Mouse (Mus musculus) CH12.LX (cell line): ENCODE measurements around the gene Fbxo6. TPM values are rescaled to one million over a fixed set of nuclear protein-coding genes. Genes with fewer than 3 reads are reported as not detected.

ENCODE experiments used
- DNase-seq: peaks from one replicate; pipeline ENCODE4 v3.0.0-alpha.2; 2013; ENCODE audit errors: extremely low read depth
- H3K27ac ChIP-seq: 2 replicates; pipeline ENCODE4 v1.5.1; 2012; ENCODE audit warnings: low read depth, mild to moderate bottlenecking, control low read depth, moderate library complexity; ENCODE audit not compliant: insufficient read depth
- H3K27me3 ChIP-seq: replicated peaks from 2 replicates; pipeline ENCODE3; 2012; ENCODE audit warnings: inconsistent platforms
- H3K36me3 ChIP-seq, 2 experiments: replicated peaks in 1 of 2; 2 replicates each; pipeline versions ENCODE3 to v1.6.1; 2012; ENCODE audit warnings: inconsistent platforms in 1 of 2, low read length in 1 of 2, mild to moderate bottlenecking in 1 of 2, mixed read lengths in 1 of 2, moderate library complexity in 1 of 2; ENCODE audit not compliant: control insufficient read depth in 1 of 2, insufficient read depth in 1 of 2
- H3K4me1 ChIP-seq, 2 experiments: 2 replicates each; pipeline ENCODE4 v1.6.1; 2012; ENCODE audit warnings: inconsistent platforms in 1 of 2, moderate library complexity in 1 of 2; ENCODE audit not compliant: insufficient read depth in 2 of 2, control insufficient read depth in 1 of 2
- H3K4me2 ChIP-seq: 2 replicates; pipeline ENCODE4 v1.6.1; 2012; ENCODE audit warnings: low read depth, mild to moderate bottlenecking, control low read depth; ENCODE audit not compliant: poor library complexity, insufficient read depth, severe bottlenecking
- H3K4me3 ChIP-seq, 3 experiments: fragments of 150-350 bp in 1 of 3; sonication (generic) in 1 of 3; replicated peaks in 1 of 3; 2 replicates each; pipeline versions ENCODE3 to v1.5.1; 2011 to 2012; ENCODE audit warnings: low read depth in 2 of 3, low read length in 2 of 3, mild to moderate bottlenecking in 2 of 3, moderate library complexity in 2 of 3, control low read depth in 1 of 3, improper control_type of control experiment in 1 of 3, inconsistent platforms in 1 of 3, mixed read lengths in 1 of 3; ENCODE audit not compliant: poor library complexity in 1 of 3
- H3K79me2 ChIP-seq: replicated peaks from 2 replicates; pipeline ENCODE4 v1.6.1; 2012; ENCODE audit warnings: mild to moderate bottlenecking, moderate library complexity; ENCODE audit not compliant: control insufficient read depth, poor library complexity, insufficient read depth, severe bottlenecking; ENCODE audit errors: extremely low read depth
- H3K9ac ChIP-seq: 2 replicates; pipeline ENCODE4 v1.6.1; 2012; ENCODE audit warnings: low read depth, mild to moderate bottlenecking, control low read depth, moderate library complexity; ENCODE audit not compliant: insufficient read depth
- H3K9me3 ChIP-seq: replicated peaks from 2 replicates; pipeline ENCODE3; 2012; ENCODE audit warnings: low read length, inconsistent platforms, mixed read lengths
- E2F4 ChIP-seq: IDR thresholded peaks from 2 replicates; pipeline ENCODE4 v1.6.1; 2011; ENCODE audit warnings: low read depth, low read length, improper control_type of control experiment; ENCODE audit not compliant: insufficient replicate concordance
- ELF1 ChIP-seq: IDR thresholded peaks from 2 replicates; pipeline ENCODE4 v1.6.1; 2014; ENCODE audit warnings: low read depth, mild to moderate bottlenecking, inconsistent platforms, low read length, improper control_type of control experiment
- EP300 ChIP-seq: IDR thresholded peaks from 2 replicates; pipeline ENCODE4 v1.6.1; 2011; ENCODE audit warnings: low read length, improper control_type of control experiment
- ETS1 ChIP-seq: conservative IDR thresholded peaks from 2 replicates; pipeline ENCODE4 v1.6.1; 2012; ENCODE audit warnings: low read depth, mild to moderate bottlenecking, inconsistent platforms, low read length, improper control_type of control experiment, moderate library complexity
- GABPA ChIP-seq: IDR thresholded peaks from 2 replicates; pipeline ENCODE4 v1.6.1; 2012; ENCODE audit warnings: low read depth, low read length, improper control_type of control experiment, inconsistent platforms; ENCODE audit not compliant: insufficient replicate concordance
- HCFC1 ChIP-seq: IDR thresholded peaks from 2 replicates; pipeline ENCODE4 v1.6.1; 2012; ENCODE audit warnings: low read depth, mild to moderate bottlenecking, inconsistent platforms, low read length, improper control_type of control experiment
- IRF4 ChIP-seq: IDR thresholded peaks from 2 replicates; pipeline ENCODE4 v1.6.1; 2014; ENCODE audit warnings: low read depth, mild to moderate bottlenecking, inconsistent platforms, low read length, improper control_type of control experiment
- JUN ChIP-seq: IDR thresholded peaks from 2 replicates; pipeline ENCODE4 v1.6.1; 2011; ENCODE audit warnings: low read depth, mild to moderate bottlenecking, low read length, improper control_type of control experiment, moderate library complexity; ENCODE audit not compliant: insufficient read depth
- KAT2A ChIP-seq: IDR thresholded peaks from 2 replicates; pipeline ENCODE4 v1.6.1; 2012; ENCODE audit warnings: low read length, improper control_type of control experiment, inconsistent platforms; ENCODE audit not compliant: insufficient replicate concordance
- MAFK ChIP-seq: IDR thresholded peaks from 2 replicates; pipeline ENCODE4 v1.6.1; 2011; ENCODE audit warnings: low read length, improper control_type of control experiment; ENCODE audit not compliant: insufficient replicate concordance
- MXI1 ChIP-seq: IDR thresholded peaks from 2 replicates; pipeline ENCODE4 v1.6.1; 2011; ENCODE audit warnings: mild to moderate bottlenecking, low read depth, low read length, improper control_type of control experiment
- MYC ChIP-seq: IDR thresholded peaks from 2 replicates; pipeline ENCODE4 v1.6.1; 2011; ENCODE audit warnings: low read depth, mild to moderate bottlenecking, improper control_type of control experiment, low read length
- NELFE ChIP-seq: IDR thresholded peaks from 2 replicates; pipeline ENCODE4 v1.6.1; 2011; ENCODE audit warnings: low read depth, low read length, improper control_type of control experiment
- PAX5 ChIP-seq: IDR thresholded peaks from 2 replicates; pipeline ENCODE4 v1.6.1; 2012; ENCODE audit warnings: low read length, inconsistent platforms, mixed read lengths
- RAD21 ChIP-seq: IDR thresholded peaks from 2 replicates; pipeline ENCODE4 v1.6.1; 2011; ENCODE audit warnings: low read depth, mild to moderate bottlenecking, low read length, improper control_type of control experiment, moderate library complexity
- RCOR1 ChIP-seq: conservative IDR thresholded peaks from 2 replicates; pipeline ENCODE4 v1.6.1; 2012; ENCODE audit warnings: low read depth, mild to moderate bottlenecking, inconsistent platforms, low read length, improper control_type of control experiment
- TCF12 ChIP-seq: IDR thresholded peaks from 2 replicates; pipeline ENCODE4 v1.6.1; 2014; ENCODE audit warnings: low read depth, mild to moderate bottlenecking, inconsistent platforms, low read length, improper control_type of control experiment
- UBTF ChIP-seq: IDR thresholded peaks from 2 replicates; pipeline ENCODE4 v1.6.1; 2012; ENCODE audit warnings: low read depth, mild to moderate bottlenecking, inconsistent platforms, low read length, improper control_type of control experiment, moderate library complexity
- USF1 ChIP-seq: IDR thresholded peaks from 2 replicates; pipeline ENCODE4 v1.6.1; 2014; ENCODE audit warnings: low read depth, mild to moderate bottlenecking, inconsistent platforms, low read length, improper control_type of control experiment
- ZC3H11A ChIP-seq: IDR thresholded peaks from 2 replicates; pipeline ENCODE4 v1.6.1; 2012; ENCODE audit warnings: low read depth, mild to moderate bottlenecking, inconsistent platforms, low read length, improper control_type of control experiment
- ZMIZ1 ChIP-seq: IDR thresholded peaks from 2 replicates; pipeline ENCODE4 v1.6.1; 2012; ENCODE audit warnings: low read depth, mild to moderate bottlenecking, inconsistent platforms, low read length, improper control_type of control experiment
- ZNF384 ChIP-seq: IDR thresholded peaks from 2 replicates; pipeline ENCODE4 v1.6.1; 2012; ENCODE audit warnings: low read depth, low read length, improper control_type of control experiment, inconsistent platforms
- dilution Hi-C: fragments of 300-500 bp; cut with MboI; formaldehyde crosslinking; loops from 2 replicates; pipeline ENCODE4 v1.14.3; 2020; ENCODE audit warnings: low sequenced_read_pairs; ENCODE audit not compliant: extremely low pct_unique_long_range_greater_than_20kb, extremely low pct_ligation_motif_present
- in situ Hi-C: fragments of 300-500 bp; cut with MboI; formaldehyde crosslinking; loops from 3 replicates; pipeline ENCODE4 v1.14.3; 2019; ENCODE audit warnings: low sequenced_read_pairs, low pct_ligation_motif_present, low pct_unique_long_range_greater_than_20kb, mixed read lengths
- polyA plus RNA-seq: library from polyadenylated mRNA; unstranded; fragments of >175 nt; gene quantifications from 2 replicates; pipeline ENCODE4 v1.2.1, GENCODE M21; 2012; ENCODE audit warnings: low read depth; ENCODE audit not compliant: insufficient read length
- total RNA-seq, 2 experiments: library from RNA; depleted of rRNA; stranded (reverse); fragments of 300-350 nt in 1 of 2; fragments of >200 nt in 1 of 2; gene quantifications; 2 replicates each; pipeline ENCODE4 v1.2.3; 2012 to 2014

The Fbxo6 gene
- total and polyA plus RNA-seq, 3 experiments = 20.8 to 32.5 (median 25.7) TPM

DNA sequence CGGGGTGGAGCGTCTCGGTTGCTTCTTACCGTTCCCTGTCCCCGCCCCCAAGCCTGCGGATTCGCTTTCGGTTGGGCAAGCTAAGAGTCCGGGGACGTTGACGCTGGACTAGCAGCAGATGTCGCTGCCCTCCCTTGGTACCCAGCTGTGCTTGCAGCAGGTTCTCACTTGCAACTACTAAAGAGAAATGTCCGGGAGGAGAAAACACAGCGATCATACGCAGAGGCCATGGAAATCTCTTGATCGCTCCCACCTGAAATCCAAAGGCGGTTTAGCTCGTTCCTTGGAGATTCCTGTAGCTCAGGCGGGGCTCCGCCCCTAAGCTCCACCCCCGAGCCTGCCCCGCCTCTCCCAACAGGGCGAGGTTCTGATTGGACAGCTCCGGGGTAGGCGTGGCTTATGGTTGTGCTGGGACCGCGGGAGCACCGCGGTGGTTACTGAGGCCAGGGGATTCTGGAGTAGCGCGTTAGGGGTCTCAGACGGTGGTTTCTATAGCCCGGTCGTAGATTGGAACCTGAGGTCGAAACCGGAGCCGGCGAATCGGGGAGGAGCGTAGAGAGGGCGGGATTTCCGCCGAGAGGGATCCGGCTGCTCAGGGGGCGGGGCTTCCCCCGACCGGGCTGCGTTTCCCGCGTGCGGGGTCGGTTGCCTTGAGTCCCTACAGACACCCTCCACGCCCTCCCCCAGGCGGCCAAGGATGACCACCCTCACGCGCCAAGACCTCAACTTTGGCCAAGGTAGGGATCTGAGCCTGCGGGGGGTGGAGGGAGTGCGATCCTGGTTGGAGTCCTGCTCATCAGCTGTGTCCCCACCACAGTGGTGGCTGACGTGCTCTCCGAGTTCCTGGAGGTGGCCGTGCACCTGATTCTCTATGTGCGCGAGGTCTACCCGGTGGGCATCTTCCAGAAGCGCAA, 11.6 kb downstream of the Fbxo6 start (continued):
- TF ChIP-seq TCF12 = peak; percentile 50
- peak; percentile 90 for TF ChIP-seq MXI1
- peak; percentile 70 for TF ChIP-seq ZMIZ1
- no peak for TF ChIP-seq MAFK
- peak; percentile 58; the same call in 1 of the 2 replicates for TF ChIP-seq HCFC1
- TF ChIP-seq E2F4 = 0 out of 2 replicates have a peak, but pooled peaks have one; percentile 24
- 0 out of 2 replicates have a peak, but pooled peaks have one; percentile 38 for TF ChIP-seq UBTF
- no peak for TF ChIP-seq PAX5
- peak; percentile 53 for TF ChIP-seq RAD21
- TF ChIP-seq RCOR1 = no peak
- TF ChIP-seq NELFE = peak; percentile 77
- TF ChIP-seq KAT2A = 0 out of 2 replicates have a peak, but pooled peaks have one; percentile 28
- 0 out of 2 replicates have a peak, but pooled peaks have one; percentile 2 for TF ChIP-seq ZNF384

DNA sequence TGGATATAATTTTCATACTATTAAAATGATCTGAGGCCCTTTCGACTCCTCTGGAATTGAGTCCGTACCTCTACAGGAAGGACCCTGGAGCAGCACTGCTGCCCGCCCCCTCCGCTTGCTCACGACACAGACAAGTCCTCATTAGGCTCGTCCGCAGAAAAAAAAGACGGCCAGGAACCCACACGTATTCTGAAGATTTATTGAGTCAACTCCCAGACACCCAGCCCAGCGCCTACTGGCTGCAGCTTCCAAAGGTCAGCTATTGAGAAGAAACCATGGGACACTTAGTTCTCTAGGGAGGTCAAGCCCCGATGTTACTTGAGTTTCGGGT, 12.2 kb downstream of the Fbxo6 start:
- dilution Hi-C loops (no loop called here), in situ Hi-C loops (no loop called here)
- Histone ChIP-seq H3K4me1 (peaks cover under 1 to 6% of the 10 kb centered on the region in 2 experiments; a peak in 2 of 4 replicates), H3K79me2 (no peaks in the 10 kb centered on the region; the same call in 1 of the 2 replicates), H3K27ac (no peak overlapping the region), H3K4me2 (peak overlapping the region; percentile 96), H3K4me3 (peak overlapping the region; percentile 77 to 85 (median 83)), H3K27me3 (peaks cover 34% of the 10 kb centered on the region), H3K9ac (peak overlapping the region; percentile 61), H3K9me3 (no peaks in the 10 kb centered on the region), H3K36me3 (peaks cover 5 to 21% of the 10 kb centered on the region in 2 experiments)
- TF ChIP-seq TCF12 (0 out of 2 replicates have a peak, but pooled peaks have one; percentile 44), ZNF384 (peak; percentile 53), GABPA (no peak), MYC (no peak), ETS1 (0 out of 2 replicates have a peak, but pooled peaks have one; percentile 19), NELFE (no peak; the same call in 1 of the 2 replicates), ZC3H11A (no peak), IRF4 (peak; percentile 75), JUN (no peak), EP300 (peak; percentile 59; the same call in 1 of the 2 replicates), MXI1 (no peak), USF1 (no peak), ELF1 (peak; percentile 56; the same call in 1 of the 2 replicates)
- DNase-seq = no peak
